Mouse (Mus musculus): Measurements from ENCODE around the gene Cubn.

GRCm38 (mm10) chr2:13342325-13342926 is 149.2 kb downstream of the Cubn start:
- TF ChIP-seq CTCF (conservative IDR thresholded peaks at IDR 0.05; ENCODE audit: low read length) = no peak
- TF ChIP-seq POU5F1 (IDR thresholded peaks at IDR 0.05; ENCODE audit: borderline replicate concordance, low read length) = no peak
